Mouse (Mus musculus): ENCODE results near the gene Sh2d4b. TPM values are rescaled to one million over a fixed set of nuclear protein-coding genes. Genes with fewer than 3 reads are reported as not detected.

Sh2d4b gene
- polyA plus RNA-seq, 1 experiment from 2014 or later, result 1.9 TPM

DNA sequence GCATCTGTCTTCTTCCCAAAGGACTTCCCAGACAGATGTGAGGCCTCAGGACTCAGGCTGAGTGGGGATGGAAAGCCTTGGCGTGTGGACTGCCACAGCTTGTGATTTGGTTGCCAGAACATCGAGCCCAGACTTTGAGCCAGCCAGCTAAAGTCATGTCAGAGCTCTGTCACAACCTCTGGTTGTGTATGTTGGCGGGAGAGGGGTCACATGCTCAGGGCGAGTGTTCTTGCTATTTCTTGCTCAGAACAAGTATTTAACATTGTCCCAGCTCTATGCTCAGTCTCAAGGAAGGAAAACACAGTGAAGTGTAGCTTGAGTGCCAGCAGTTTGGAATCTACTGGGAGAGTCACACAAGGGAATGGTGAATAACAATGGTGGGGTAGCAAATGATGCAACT lies 3.4 kb downstream of the Sh2d4b start:
- Histone ChIP-seq H3K4me3 (ENCODE audit: low read depth, low read length) (no peak overlapping the region), H3K27me3 (replicated peaks; ENCODE audit: control insufficient read depth, insufficient read depth, low read length) (no peaks in the 10 kb centered on the region), H3K27ac (replicated peaks; ENCODE audit: low read depth, low read length) (no peak overlapping the region), H3K36me3 (ENCODE audit: control insufficient read depth, insufficient read depth, low read length) (no peaks in the 10 kb centered on the region), H3K9ac (ENCODE audit: low read depth, low read length) (no peak overlapping the region), H3K4me2 (ENCODE audit: low read depth, low read length) (no peak overlapping the region), H3K9me3 (ENCODE audit: control insufficient read depth, low read length) (no peaks in the 10 kb centered on the region), H3K4me1 (ENCODE audit: control insufficient read depth, insufficient read depth, low read length) (peaks cover 8% of the 10 kb centered on the region; the same call in 1 of the 2 replicates)
- DNase-seq (ENCODE audit: low spot score) (no peak), ATAC-seq (ENCODE audit: low read depth) (no peak)
- 73% methylated on average over 4 of the region's 4 CpGs for WGBS

DNA sequence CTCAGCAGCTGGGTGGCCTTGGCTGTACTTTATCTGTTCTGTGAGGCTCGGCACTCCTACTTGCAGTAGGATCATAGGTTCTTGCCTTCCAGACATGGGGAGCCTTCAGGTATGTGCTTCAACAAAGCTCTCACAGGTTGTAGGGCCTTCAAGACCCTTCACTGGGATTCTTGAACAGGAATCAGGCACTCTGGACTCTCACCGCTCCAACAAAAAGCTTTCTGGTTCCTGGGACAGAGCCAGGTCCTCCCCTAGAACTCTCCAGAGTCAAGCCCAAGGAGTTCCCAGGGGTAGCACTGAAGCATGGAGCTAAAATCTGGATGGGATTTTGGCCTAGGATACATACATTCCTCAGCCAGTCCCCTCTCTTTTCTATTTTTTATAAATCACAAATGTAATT lies 3.9 kb downstream of the Sh2d4b start:
- H3K36me3 ChIP-seq (ENCODE audit: control insufficient read depth, insufficient read depth, low read length), result no peaks in the 10 kb centered on the region
- peaks cover 4% of the 10 kb centered on the region; the same call in 1 of the 2 replicates for H3K4me1 ChIP-seq (ENCODE audit: control insufficient read depth, insufficient read depth, low read length)
- 69% methylated on average over 2 of the region's 2 CpGs for WGBS
- H3K9me3 ChIP-seq (ENCODE audit: control insufficient read depth, low read length), result no peaks in the 10 kb centered on the region
- H3K27me3 ChIP-seq (replicated peaks; ENCODE audit: control insufficient read depth, insufficient read depth, low read length), result no peaks in the 10 kb centered on the region
- H3K4me2 ChIP-seq (ENCODE audit: low read depth, low read length), result no peak overlapping the region
- ATAC-seq (ENCODE audit: low read depth), result no peak
- H3K27ac ChIP-seq (replicated peaks; ENCODE audit: low read depth, low read length), result no peak overlapping the region; the same call in 1 of the 2 replicates
- DNase-seq (ENCODE audit: low spot score), result no peak
- no peak overlapping the region for H3K4me3 ChIP-seq (ENCODE audit: low read depth, low read length)
- no peak overlapping the region for H3K9ac ChIP-seq (ENCODE audit: low read depth, low read length)

DNA sequence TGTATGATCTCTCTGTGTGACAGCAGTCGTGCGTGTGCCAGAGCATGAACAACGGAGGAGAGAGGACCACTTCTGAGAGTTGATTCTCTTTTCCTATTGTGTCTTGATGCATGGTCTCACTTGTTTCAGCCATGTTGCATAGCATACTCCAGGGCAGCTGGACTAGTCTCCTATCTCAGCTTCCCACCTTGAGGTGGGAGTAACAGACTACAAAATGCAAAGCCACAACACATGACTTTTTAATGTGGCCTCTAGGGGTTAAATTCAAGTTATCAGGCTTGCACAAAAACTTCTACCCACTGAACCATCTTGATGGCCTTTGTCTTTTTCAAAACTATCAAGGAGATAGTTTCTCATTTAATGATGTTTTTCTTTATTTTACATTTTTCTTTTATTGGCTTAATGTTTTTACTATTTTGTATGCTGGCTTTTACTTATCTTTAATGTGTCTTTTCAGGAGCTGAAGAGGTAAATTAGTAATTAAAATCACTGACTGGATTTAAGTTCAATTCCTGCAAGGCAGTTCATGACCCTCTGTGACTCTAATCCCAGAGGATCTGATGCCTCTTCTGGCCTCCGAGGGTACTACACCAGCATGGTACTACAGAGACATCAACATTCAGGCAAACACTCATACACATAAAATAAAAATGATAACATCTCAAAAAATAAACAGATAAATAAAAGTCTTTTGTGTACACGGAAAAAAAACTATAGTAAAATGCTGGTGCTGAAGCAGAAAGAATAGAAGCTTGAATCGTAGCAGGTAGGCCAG lies 6.5 kb downstream of the Sh2d4b start:
- Histone ChIP-seq H3K9me3 (ENCODE audit: control insufficient read depth, low read length) (no peaks in the 10 kb centered on the region), H3K27ac (replicated peaks; ENCODE audit: low read depth, low read length) (no peak overlapping the region), H3K4me2 (ENCODE audit: low read depth, low read length) (no peak overlapping the region), H3K9ac (ENCODE audit: low read depth, low read length) (no peak overlapping the region), H3K4me1 (ENCODE audit: control insufficient read depth, insufficient read depth, low read length) (0 out of 2 replicates have a peak, but pooled peaks cover 4% of the 10 kb centered on the region), H3K27me3 (replicated peaks; ENCODE audit: control insufficient read depth, insufficient read depth, low read length) (no peaks in the 10 kb centered on the region), H3K4me3 (ENCODE audit: low read depth, low read length) (no peak overlapping the region), H3K36me3 (ENCODE audit: control insufficient read depth, insufficient read depth, low read length) (no peaks in the 10 kb centered on the region)
- 77% methylated on average over 6 of the region's 6 CpGs for WGBS
- DNase-seq (ENCODE audit: low spot score) (no peak), ATAC-seq (ENCODE audit: low read depth) (no peak)

DNA sequence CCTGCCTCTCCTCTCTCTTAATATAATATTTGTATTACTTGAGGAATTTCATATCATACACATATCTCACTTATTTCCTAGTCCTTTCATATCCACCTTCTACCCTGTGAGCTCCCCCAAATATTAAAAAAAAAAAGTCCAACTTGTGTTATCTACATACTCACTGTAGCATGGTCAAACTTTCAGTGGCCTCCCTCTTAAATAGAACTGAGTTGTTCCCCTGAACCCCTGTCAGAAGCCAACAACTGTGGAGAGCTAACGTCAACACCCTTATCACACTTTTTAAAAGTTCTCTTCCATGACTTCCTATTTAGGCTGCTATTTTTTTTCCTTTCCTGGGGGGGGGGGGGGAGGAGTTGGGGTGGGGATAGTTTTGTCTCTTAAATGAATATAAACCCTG lies 7.3 kb downstream of the Sh2d4b start:
- no peak overlapping the region for H3K27ac ChIP-seq (replicated peaks; ENCODE audit: low read depth, low read length)
- H3K9me3 ChIP-seq (ENCODE audit: control insufficient read depth, low read length), result no peaks in the 10 kb centered on the region
- ATAC-seq (ENCODE audit: low read depth) (no peak), DNase-seq (ENCODE audit: low spot score) (no peak)
- H3K36me3 ChIP-seq (ENCODE audit: control insufficient read depth, insufficient read depth, low read length), result no peaks in the 10 kb centered on the region
- no peaks in the 10 kb centered on the region for H3K27me3 ChIP-seq (replicated peaks; ENCODE audit: control insufficient read depth, insufficient read depth, low read length)
- no peak overlapping the region for H3K4me3 ChIP-seq (ENCODE audit: low read depth, low read length)
- WGBS, result 69% methylated on average over 1 of the region's 1 CpGs
- no peak overlapping the region for H3K9ac ChIP-seq (ENCODE audit: low read depth, low read length)
- 0 out of 2 replicates have a peak, but pooled peaks cover 4% of the 10 kb centered on the region for H3K4me1 ChIP-seq (ENCODE audit: control insufficient read depth, insufficient read depth, low read length)
- H3K4me2 ChIP-seq (ENCODE audit: low read depth, low read length), result no peak overlapping the region

DNA sequence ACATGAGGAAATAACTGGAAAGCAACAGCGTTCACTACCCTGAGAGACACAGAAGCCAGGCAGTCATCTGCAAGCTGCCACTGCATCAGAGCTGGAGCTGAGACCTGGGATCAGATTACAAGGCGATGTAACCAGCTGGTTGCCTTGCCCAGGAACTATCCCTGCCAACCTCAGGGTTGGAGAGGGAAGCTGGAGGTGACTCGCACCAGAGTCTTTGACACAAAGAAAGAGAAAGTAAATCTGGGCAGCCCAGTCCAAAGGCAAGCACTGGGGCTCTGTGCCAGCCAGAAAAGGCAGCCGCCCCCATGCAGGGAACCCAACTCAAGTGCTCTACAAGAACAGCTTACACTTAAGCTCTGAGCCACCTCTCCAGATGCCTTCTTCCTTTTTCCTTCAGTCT lies 7.8 kb downstream of the Sh2d4b start:
- WGBS, result 12% methylated on average over 4 of the region's 4 CpGs
- no peak overlapping the region for H3K9ac ChIP-seq (ENCODE audit: low read depth, low read length)
- peak; percentile 48 for DNase-seq (ENCODE audit: low spot score)
- no peak overlapping the region for H3K4me3 ChIP-seq (ENCODE audit: low read depth, low read length)
- no peaks in the 10 kb centered on the region for H3K27me3 ChIP-seq (replicated peaks; ENCODE audit: control insufficient read depth, insufficient read depth, low read length)
- no peak overlapping the region for H3K4me2 ChIP-seq (ENCODE audit: low read depth, low read length)
- no peaks in the 10 kb centered on the region for H3K36me3 ChIP-seq (ENCODE audit: control insufficient read depth, insufficient read depth, low read length)
- H3K27ac ChIP-seq (replicated peaks; ENCODE audit: low read depth, low read length), result no peak overlapping the region
- ATAC-seq (ENCODE audit: low read depth), result peak; percentile 62; the same call in 1 of the 2 replicates
- 0 out of 2 replicates have a peak, but pooled peaks cover 4% of the 10 kb centered on the region for H3K4me1 ChIP-seq (ENCODE audit: control insufficient read depth, insufficient read depth, low read length)
- H3K9me3 ChIP-seq (ENCODE audit: control insufficient read depth, low read length), result no peaks in the 10 kb centered on the region

DNA sequence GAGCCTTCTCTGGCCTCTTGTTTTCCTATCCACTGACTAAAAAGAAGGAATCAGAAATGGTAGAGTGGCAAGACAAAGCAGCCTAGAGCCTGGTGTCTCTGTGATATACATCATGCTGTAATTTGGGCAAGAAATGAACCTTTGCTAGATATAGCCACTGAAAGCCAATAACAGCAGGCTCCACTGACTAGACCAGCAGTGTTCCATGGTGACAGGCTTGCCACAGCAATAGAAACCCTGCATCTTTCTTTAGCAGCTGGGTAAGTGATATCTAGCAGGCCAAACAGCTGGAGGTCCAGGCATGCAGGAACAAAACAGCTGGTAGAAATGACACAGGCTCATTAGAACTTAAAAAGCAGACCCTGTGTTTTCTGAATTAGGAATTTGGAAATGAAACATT lies 18.5 kb downstream of the Sh2d4b start:
- no peaks in the 10 kb centered on the region for H3K9me3 ChIP-seq (ENCODE audit: control insufficient read depth, low read length)
- no peak overlapping the region for H3K9ac ChIP-seq (ENCODE audit: low read depth, low read length)
- no peaks in the 10 kb centered on the region for H3K27me3 ChIP-seq (replicated peaks; ENCODE audit: control insufficient read depth, insufficient read depth, low read length)
- DNase-seq (ENCODE audit: low spot score), result peak; percentile 15
- H3K4me3 ChIP-seq (ENCODE audit: low read depth, low read length), result no peak overlapping the region
- H3K36me3 ChIP-seq (ENCODE audit: control insufficient read depth, insufficient read depth, low read length), result no peaks in the 10 kb centered on the region
- no peaks in the 10 kb centered on the region for H3K4me1 ChIP-seq (ENCODE audit: control insufficient read depth, insufficient read depth, low read length)
- no peak overlapping the region for H3K4me2 ChIP-seq (ENCODE audit: low read depth, low read length)
- no peak for ATAC-seq (ENCODE audit: low read depth)
- H3K27ac ChIP-seq (replicated peaks; ENCODE audit: low read depth, low read length), result no peak overlapping the region

DNA sequence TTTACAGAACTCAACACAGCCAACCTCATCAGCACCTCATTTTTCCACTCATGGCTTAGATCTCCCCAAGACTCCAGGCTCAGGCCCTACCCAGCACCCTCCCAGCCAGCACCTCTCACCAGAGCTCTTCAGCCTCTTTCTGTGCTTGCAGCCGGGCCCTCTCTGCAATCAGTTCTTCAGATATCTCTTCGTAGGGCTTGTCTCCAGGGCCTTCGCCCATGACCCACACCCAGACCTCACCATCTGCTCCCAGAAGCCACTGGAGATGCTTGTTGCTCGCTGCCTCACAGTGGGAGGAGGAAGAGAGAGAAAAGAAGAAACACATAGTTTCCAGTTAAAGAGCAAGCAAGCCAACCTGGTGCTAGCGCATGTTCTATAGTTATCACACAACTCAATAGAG lies 19.1 kb downstream of the Sh2d4b start:
- Histone ChIP-seq H3K4me3 (ENCODE audit: low read depth, low read length) (no peak overlapping the region), H3K27me3 (replicated peaks; ENCODE audit: control insufficient read depth, insufficient read depth, low read length) (no peaks in the 10 kb centered on the region), H3K36me3 (ENCODE audit: control insufficient read depth, insufficient read depth, low read length) (no peaks in the 10 kb centered on the region), H3K9ac (ENCODE audit: low read depth, low read length) (no peak overlapping the region), H3K4me1 (ENCODE audit: control insufficient read depth, insufficient read depth, low read length) (no peaks in the 10 kb centered on the region), H3K27ac (replicated peaks; ENCODE audit: low read depth, low read length) (no peak overlapping the region), H3K4me2 (ENCODE audit: low read depth, low read length) (no peak overlapping the region), H3K9me3 (ENCODE audit: control insufficient read depth, low read length) (no peaks in the 10 kb centered on the region)
- ATAC-seq (ENCODE audit: low read depth) (no peak), DNase-seq (ENCODE audit: low spot score) (no peak)
- 80% methylated on average over 5 of the region's 5 CpGs for WGBS

DNA sequence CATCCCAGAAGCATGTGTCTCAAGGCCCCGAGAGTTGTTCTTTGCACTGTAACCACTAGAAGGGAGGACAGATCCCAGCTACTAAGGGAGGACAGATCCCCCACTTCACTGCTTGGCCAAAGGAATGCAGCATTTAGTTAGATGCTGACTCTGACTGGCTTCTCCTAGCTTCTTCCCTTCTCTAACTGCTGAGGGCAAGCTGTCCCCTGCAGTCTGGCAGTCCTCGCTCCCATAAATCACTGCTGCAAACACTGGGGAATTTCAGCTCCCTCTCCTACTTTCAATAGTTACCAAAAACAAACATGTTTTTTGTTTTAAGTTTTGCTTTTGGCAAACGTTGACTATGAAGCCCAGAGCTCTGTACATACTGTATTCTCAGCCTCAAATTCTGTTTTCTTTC lies 22.5 kb downstream of the Sh2d4b start:
- no peak for DNase-seq (ENCODE audit: low spot score)
- WGBS, result 69% methylated on average over 3 of the region's 3 CpGs
- no peak for ATAC-seq (ENCODE audit: low read depth)

More for the DNA sequence above, 22.5 kb downstream of the Sh2d4b start:
- Histone ChIP-seq H3K9ac (ENCODE audit: low read depth, low read length) (no peak overlapping the region), H3K27ac (replicated peaks; ENCODE audit: low read depth, low read length) (no peak overlapping the region), H3K4me3 (ENCODE audit: low read depth, low read length) (no peak overlapping the region), H3K9me3 (ENCODE audit: control insufficient read depth, low read length) (no peaks in the 10 kb centered on the region), H3K4me2 (ENCODE audit: low read depth, low read length) (no peak overlapping the region), H3K36me3 (ENCODE audit: control insufficient read depth, insufficient read depth, low read length) (no peaks in the 10 kb centered on the region), H3K27me3 (replicated peaks; ENCODE audit: control insufficient read depth, insufficient read depth, low read length) (no peaks in the 10 kb centered on the region), H3K4me1 (ENCODE audit: control insufficient read depth, insufficient read depth, low read length) (no peaks in the 10 kb centered on the region)

Measured in embryonic facial prominence, embryonic 14.5 days (tissue).